Mouse (Mus musculus) right cerebral cortex, postnatal 25 days (tissue): ENCODE measurements around the gene Slc35e4.
A peak's percentile ranks its signal among the peaks of the same experiment; 100 is the strongest.
"Not testable (repeated sequence)": the region's sequence is repeated elsewhere in the genome, so short reads cannot be mapped to it uniquely, and the experiment has no call there.

Source experiments
- DNase-seq: peaks from one replicate; pipeline ENCODE4 v3.0.0; 2022

Gene Slc35e4

DNA sequence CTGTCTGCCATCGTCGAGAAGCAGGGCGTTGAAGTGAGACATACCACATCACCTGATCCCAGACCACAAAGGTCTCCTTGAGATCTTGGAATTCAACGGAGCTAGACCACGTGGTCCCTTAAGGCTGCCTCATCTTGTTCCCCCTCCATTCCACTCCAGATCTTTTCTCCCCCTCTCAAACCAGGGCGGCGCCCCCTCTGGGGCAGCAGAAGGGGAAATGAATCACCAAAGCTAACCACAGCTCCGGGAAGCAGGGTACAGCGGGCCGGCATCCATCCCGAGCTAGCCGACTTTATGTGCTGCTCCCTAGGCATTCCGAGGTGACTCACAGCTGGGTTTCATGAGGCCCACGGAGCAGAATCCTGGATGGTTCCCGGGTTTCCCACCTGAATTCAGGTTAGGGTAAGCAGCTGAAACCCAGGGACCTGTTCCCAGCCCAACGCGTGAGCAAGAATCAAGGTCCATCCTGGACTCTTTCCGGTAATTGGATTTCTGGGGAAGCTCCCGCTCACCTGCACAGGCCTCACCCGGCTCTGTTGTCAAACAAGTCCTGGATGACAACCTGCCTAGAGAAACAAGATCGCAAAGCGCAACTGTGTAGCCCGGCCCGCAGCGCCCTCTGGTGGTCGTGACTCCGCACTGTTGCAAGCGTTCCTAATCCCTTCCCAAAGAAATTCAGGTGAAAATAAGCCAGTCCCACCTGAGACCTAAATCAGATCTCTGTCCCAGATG lies at the start of gene Slc35e4:
Gene Slc35e4 (minus strand): TSS at position 556 of the 732 bp plus-strand sequence.
- peak; percentile 76 for DNase-seq

DNA sequence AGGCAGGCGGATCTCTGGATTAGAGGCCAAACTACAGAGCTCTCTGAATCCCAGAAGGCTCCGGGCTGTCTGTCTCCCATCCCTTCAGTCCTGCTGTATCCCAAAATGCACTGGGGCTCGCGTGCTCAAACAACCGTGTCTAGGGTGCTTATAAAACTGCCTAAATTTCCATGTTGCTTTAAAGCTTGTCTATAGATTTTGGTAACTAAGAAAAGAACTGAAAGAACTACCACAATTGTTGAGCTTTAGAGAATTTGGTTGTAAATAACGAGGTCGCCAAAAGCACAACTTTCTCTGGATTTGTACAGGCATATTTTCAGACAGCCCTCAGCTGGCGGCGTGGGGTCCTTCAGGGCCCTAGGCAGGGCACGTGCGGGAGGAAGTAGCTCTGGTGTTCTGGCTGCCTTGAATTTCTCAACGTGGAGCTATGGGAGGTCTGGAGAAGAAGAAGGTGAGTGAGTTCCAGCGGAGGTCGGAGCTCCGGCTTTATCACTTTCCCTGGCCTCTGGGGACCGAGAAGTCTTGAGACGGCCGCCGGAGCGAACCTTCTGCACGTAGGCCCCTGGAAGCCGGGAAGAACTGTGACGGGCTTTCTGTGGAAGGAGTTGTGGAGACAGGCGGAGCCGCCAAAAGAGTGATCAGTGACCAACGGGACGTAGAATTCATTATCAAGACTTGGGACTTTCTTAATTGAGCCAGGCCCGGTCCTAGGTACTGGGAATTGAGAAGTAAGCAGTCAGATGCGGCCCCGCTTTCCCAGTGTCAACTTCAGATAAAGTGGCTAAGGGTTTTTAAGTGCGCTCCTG lies 49.3 kb upstream of the Slc35e4 start, which contains the start of gene Pes1:
Gene Pes1 (plus strand): TSS at position 366 of the 806 bp plus-strand sequence.
- peak; percentile 79 for DNase-seq

GRCm38 (mm10) chr11:3963155-3963554 lies 48.7 kb upstream of the Slc35e4 start:
- DNase-seq: no peak

DNA sequence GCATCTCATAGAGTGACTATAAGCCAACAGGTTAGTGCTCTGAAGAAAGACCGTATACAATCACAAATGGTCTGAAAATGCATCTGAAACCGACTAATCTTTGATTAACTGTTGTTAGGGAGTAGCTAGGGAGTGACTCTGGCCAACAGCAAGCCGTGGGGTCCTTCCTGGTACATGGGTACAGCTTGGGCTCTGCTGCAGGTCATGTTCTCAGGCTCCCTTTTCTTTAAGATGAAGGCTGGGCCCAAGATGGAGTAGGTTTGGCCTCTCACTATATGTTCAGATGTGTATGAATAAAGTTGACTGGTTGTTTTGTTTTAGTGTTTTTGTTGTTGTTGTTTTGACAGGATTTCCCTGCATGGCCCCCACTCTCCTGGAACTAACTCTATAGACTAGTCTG lies 47.3 kb upstream of the Slc35e4 start:
- no peak for DNase-seq

- DNase-seq: no peak
These were observed 46.4 kb upstream of the Slc35e4 start for GRCm38 (mm10) chr11:3960901-3961300.

DNA sequence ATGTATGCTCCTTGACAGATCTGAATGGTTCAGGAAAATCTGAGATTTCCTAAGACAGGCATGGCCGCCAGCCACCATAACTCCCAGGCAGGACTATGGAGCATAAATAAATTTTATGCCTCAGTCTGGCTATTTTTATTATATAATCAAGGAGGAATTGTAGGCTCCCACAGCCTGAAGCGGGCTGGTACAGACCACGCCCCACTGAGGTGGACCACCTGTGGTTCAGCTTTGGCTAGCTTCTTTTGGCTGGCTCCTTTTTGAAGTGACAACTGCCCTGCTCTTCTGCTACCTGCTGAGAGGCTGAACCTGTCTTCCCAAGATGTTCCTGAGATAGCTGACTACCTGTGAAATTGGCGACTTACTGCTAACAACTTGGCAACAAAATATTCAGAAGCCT lies 40.9 kb upstream of the Slc35e4 start:
- DNase-seq: not testable (repeated sequence)

GRCm38 (mm10) chr11:3954876-3955275 lies 40.4 kb upstream of the Slc35e4 start:
- DNase-seq: not testable (repeated sequence)

- DNase-seq: no peak
These were observed 31.9 kb upstream of the Slc35e4 start for GRCm38 (mm10) chr11:3946386-3946785.

GRCm38 (mm10) chr11:3941371-3941770 lies 26.9 kb upstream of the Slc35e4 start:
- no peak for DNase-seq

DNA sequence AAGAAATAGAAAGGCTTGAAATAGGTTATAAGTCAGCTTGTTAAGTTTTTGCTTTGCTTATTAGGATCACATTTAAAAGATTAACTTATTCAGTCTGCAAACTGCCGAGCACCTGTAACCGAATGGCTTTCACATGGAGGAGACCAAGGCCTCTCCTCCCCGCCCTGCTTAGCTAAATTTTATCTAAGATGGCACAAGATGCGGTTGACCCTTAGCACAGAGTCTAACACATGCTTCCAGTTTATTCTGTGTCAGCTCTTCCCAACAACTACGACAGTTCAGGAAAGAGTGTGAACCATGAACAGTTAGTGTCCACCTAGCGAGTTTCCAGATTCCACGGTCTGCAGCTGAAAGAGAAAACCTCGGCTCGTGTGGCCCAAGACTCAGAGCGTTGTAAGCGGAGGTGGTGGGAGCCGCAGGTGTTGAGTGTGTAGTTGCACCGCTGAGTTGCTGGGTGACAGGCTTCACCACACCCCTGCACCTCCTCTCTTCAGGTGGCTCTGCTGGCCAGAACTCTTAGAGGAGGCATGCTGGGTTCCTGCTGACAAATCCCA lies 22.9 kb upstream of the Slc35e4 start:
- no peak for DNase-seq

DNA sequence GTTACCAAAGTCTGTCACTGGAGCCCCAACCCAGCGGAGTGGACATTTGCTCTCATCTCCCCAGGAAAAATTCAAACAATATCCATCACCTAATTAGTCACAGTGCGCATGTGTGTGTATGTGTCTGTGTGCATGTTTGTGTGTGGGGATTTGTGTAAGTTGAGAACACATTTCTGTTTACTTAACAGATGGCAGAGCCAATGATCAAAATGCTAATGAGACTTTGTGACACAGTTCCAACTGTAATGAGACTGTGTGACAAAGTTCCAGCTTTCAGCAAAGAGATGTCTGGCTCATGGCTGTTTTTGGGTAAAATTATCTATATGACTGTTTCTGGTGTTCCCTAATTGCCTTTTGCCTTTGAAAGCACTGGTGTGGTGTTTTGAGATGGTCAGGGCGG lies 21.9 kb upstream of the Slc35e4 start:
- no peak for DNase-seq

- no peak for DNase-seq
These were observed 20.7 kb upstream of the Slc35e4 start for GRCm38 (mm10) chr11:3935135-3935534.

DNA sequence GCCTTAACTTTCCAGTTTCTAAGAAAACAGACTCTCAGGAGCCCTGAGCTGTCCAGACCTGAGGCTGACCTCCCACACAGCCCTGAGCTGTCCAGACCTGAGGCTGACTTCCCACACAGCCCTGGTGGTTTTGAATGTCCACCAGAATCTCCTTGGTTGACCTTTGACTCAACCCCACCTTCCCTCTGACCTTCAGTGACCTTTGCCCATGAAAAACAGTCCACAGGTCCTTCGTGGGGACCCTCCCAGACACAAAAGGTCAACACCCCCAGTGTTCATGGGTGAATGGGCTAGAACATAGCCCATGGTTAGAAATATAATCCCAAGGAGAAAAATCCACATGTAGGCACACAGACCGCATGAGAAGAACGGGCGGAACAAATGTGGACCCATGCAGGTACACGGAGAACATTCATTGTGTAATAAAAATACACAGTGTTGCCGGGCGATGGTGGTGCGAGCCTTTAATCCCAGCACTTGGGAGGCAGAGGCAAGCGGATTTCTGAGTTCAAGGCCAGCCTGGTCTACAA lies 19.4 kb upstream of the Slc35e4 start:
- no peak for DNase-seq

DNA sequence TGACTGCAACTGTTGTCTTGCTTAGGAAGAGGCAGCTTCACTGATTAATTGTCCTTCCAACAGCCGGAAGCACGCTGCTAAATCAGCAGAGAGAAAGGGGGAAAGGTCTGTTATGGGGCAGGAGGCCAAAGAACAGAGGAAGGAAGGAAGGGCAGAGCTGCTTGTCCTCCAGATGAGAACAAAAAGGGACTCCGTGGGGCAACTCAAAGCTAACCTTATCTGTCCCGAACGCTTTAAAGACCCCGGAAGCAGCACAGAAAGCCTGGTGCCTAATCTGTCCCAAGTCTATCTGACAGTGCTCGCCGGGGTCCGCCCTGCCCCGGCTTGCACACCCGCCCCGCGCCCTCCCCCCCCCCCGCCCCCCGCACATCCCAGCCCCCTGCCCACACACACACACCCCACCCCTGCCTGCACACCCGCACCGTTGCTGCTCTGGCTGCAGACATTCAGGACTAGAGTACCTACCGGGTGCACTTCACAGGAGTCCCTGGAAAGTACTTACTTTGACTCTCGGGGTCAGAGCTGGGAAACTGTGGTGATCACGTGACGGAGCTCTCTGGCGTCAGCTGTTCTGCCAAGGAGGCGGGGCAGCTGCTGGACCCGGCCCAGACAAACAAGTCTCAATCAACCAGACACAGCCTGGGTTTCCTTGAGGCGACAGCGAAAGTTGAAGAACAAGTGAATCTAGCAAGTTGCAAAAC lies 17.2 kb upstream of the Slc35e4 start, which contains the start of gene Tcn2:
Gene Tcn2 (minus strand): TSS at position 649 of the 701 bp plus-strand sequence.
- peak; percentile 59 for DNase-seq

- no peak for DNase-seq
These were observed 16.5 kb upstream of the Slc35e4 start for GRCm38 (mm10) chr11:3930931-3931330.

DNA sequence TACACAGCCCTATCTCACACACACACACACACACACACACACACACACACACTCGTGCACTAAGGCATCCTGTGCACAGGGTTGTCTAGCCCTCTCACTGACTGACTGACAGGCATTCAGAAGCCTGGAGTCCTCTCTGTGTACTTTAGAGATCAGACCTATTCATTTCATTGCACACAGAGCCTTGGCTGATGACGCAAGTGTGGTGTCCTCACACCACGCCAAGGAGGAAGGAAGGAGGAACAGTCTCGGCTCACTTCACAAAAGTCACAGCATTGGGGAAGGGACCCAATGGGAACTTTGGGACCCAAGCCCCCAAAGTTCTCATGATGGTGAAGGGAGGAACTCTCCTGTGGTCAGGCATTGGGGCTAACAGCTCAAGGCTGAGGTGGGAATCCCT lies 15.6 kb upstream of the Slc35e4 start:
- DNase-seq: no peak

- no peak for DNase-seq
These were observed 11.5 kb upstream of the Slc35e4 start for GRCm38 (mm10) chr11:3925916-3926315.

GRCm38 (mm10) chr11:3922731-3923130 lies 8.3 kb upstream of the Slc35e4 start:
- no peak for DNase-seq

DNA sequence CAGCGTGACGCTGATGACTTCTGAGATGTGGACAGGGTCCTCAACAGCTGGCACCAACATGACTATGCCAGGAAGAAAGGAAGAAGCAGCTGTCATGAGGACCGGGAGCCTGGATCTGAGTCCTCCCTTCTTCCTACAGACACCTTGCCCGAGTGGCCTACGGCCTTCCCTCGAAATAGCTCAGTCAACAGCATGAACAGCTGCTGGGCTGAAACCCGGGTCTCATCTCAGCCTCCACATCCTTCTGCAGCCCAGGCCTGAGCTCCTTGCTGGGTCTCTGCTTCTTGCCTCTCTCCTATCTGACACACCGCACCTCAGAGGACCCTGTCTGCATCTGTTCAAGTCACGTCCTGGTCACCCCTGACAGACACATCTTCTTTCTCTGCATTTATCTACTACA lies 7.7 kb upstream of the Slc35e4 start:
- DNase-seq: no peak

- peak; percentile 55 for DNase-seq
These were observed 6.9 kb upstream of the Slc35e4 start for GRCm38 (mm10) chr11:3921281-3921850.

GRCm38 (mm10) chr11:3920476-3920875 lies 6.0 kb upstream of the Slc35e4 start:
- DNase-seq: no peak

DNA sequence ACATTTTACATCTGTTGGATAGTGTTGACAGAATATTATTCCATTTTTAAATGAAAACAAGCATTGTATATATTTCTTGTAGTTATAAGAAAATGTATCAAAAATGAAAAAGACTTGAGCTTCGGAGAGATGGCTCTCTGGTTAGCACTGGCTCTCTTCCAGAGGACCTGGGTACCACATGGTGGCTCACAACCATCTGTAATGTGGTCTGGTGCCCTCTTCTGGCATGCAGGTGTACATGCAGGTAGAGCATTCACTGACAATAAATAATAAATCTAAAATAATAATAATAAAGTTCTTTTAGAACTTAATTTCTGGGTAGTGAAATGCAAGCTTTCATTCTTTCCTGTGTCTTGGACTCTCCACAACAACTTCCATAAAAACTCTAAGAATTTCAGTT lies 4.3 kb upstream of the Slc35e4 start:
- no peak for DNase-seq
